Mouse (Mus musculus): ENCODE measurements around the gene Rack1. TPM values are rescaled to one million over a fixed set of nuclear protein-coding genes. Genes with fewer than 3 reads are reported as not detected.
"Not testable (repeated sequence)": the region's sequence is repeated elsewhere in the genome, so short reads cannot be mapped to it uniquely, and the experiment has no call there.

The Rack1 gene
- polyA plus RNA-seq (2015; fragmentation: Nextera tagmentation; extraction: Ambion mirVana) = 404 and 434 TPM in 2 replicates

DNA sequence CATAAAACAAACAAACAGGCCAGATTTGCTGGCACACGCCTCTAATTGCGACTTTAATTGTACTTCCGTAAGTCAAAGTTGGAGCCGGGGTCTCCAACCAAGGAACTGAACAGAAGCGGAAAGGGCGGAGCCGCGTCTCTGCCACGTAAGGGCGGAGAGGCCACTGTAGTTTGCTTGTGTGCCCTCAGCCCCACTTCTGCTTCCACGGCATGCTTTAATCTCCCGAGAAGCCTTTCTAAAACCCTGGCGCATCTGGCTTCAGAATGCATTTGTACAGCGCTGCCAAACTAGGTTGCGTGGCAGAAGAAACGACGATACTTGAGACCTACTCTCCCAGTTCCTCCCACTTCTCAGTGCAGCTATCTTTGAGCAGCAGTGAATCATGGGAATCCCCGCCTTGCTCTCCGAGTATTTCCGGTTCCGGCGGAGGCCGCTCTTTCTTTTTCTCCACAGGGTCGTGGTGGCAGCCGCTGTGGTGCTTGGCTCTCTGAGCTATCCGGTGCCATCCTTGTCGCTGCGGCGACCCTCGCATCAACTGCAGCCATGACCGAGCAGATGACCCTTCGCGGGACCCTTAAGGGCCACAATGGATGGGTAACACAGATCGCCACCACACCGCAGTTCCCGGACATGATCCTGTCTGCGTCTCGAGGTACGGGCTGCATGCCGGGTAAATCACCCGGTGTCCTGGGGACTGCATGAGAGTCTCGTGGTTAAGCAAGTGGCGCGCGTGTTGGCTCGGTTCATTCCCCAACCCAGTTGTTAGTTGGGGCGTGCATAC is at the start of gene Rack1:
Gene Rack1, plus strand, starts transcription at position 412 of the 781 bp plus-strand sequence.
- H3K27ac ChIP-seq (ENCODE audit: low read length) = peak within 1 kb of the TSS; percentile 91
- DNase-seq (ENCODE audit: low spot score) (peak; percentile 97), ATAC-seq (peak; percentile 93)
- TF ChIP-seq CTCF (IDR thresholded peaks at IDR 0.05) = no peak
- peak; percentile 75 for TF ChIP-seq EP300 (IDR thresholded peaks at IDR 0.05)
- WGBS = under 1% methylated on average over 47 of the region's 47 CpGs
- peaks cover 27% of the 10 kb centered on the region; the same call in 1 of the 2 replicates for H3K36me3 ChIP-seq (ENCODE audit: insufficient read depth, low read length)
- peak within 1 kb of the TSS; percentile 86 for H3K9ac ChIP-seq (replicated peaks; ENCODE audit: low read depth)
- H3K4me1 ChIP-seq (ENCODE audit: insufficient read depth, low read depth, low read length) = peaks cover 12% of the 10 kb centered on the region; the same call in 1 of the 2 replicates
- H3K4me3 ChIP-seq (ENCODE audit: low read depth, low read length) = peak within 1 kb of the TSS; percentile 72
- H3K9me3 ChIP-seq (ENCODE audit: low read length) = no peaks in the 10 kb centered on the region
- no peaks in the 10 kb centered on the region for H3K27me3 ChIP-seq (replicated peaks; ENCODE audit: insufficient read depth, low read length)
- H3K4me2 ChIP-seq (replicated peaks; ENCODE audit: low read depth, low read length) = peak within 1 kb of the TSS; percentile 82

DNA sequence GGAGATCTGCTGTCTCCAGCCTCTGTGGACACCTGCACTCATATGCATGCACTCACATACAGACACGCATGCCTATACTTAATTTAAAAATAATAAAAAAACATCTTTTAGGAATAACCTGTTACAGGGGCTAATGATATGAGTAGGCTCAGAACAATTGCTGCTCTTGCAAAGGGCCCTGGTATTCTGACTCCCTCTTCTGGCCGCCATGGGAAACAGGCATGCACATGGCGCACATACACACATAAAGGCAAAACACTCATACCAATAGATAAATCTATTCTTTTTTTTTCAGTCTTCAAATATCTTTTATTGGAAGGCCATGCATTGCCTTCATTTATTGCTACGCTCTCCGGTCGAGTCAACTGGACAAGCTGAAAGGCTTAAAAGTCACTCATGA is 49.7 kb upstream of the Rack1 start:
- Histone ChIP-seq H3K4me2 (replicated peaks; ENCODE audit: low read depth, low read length) (no peak overlapping the region), H3K4me1 (ENCODE audit: insufficient read depth, low read depth, low read length) (no peaks in the 10 kb centered on the region), H3K9ac (replicated peaks; ENCODE audit: low read depth) (no peak overlapping the region), H3K9me3 (ENCODE audit: low read length) (no peaks in the 10 kb centered on the region), H3K36me3 (ENCODE audit: insufficient read depth, low read length) (no peaks in the 10 kb centered on the region), H3K27ac (ENCODE audit: low read length) (no peak overlapping the region), H3K4me3 (ENCODE audit: low read depth, low read length) (no peak overlapping the region), H3K27me3 (replicated peaks; ENCODE audit: insufficient read depth, low read length) (no peaks in the 10 kb centered on the region)
- 88% methylated on average over 6 of the region's 6 CpGs for WGBS
- no peak for TF ChIP-seq EP300 (IDR thresholded peaks at IDR 0.05)
- TF ChIP-seq CTCF (IDR thresholded peaks at IDR 0.05) = no peak
- ATAC-seq (no peak), DNase-seq (ENCODE audit: low spot score) (no peak)

DNA sequence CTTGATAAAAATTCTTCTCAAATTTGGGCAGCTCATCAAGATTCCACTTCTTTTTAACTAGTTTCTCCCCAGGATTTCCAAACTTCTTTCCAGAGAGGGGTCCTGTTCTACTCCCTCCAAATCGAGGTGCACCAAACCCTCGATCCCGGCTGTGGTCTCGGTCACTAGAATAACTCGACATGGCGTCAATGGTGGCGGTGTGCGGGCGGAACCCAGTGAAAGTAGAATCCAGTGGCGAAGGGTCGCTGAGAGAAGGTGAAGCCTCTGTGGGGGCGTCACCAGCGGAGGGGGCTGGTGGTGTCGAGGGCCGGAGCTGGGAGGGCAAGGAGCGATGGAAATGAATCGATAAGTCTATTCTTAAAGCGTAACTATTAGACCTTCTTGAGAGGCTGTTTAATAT is 46.6 kb upstream of the Rack1 start:
- not testable (repeated sequence) for H3K4me3 ChIP-seq (ENCODE audit: low read depth, low read length); H3K4me2 ChIP-seq (replicated peaks; ENCODE audit: low read depth, low read length); DNase-seq (ENCODE audit: low spot score); ATAC-seq; H3K27ac ChIP-seq (ENCODE audit: low read length); H3K9me3 ChIP-seq (ENCODE audit: low read length); H3K9ac ChIP-seq (replicated peaks; ENCODE audit: low read depth); H3K36me3 ChIP-seq (ENCODE audit: insufficient read depth, low read length); H3K4me1 ChIP-seq (ENCODE audit: insufficient read depth, low read depth, low read length); H3K27me3 ChIP-seq (replicated peaks; ENCODE audit: insufficient read depth, low read length)
- WGBS = 90% methylated on average over 18 of the region's 18 CpGs

DNA sequence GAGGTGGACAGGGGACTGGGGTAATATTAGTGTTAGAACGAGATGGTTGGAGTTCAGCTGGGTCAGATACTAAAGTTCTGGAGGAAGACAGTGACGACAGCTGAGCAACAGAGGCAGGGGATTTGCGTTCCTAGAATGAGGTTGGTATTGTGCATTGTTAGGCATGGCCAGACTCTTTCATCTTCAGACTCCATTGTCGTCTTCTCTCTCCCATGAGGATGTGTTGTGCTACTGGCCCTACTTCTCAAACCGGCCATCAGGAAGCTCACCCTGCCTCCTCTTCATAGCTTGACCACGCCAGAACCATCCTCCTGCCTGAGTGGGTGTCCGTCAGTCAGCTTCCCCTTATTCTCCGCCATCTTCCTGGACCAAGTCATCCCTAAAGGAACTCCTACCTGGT is 41.1 kb upstream of the Rack1 start:
- no peak for DNase-seq (ENCODE audit: low spot score)
- Histone ChIP-seq H3K27me3 (replicated peaks; ENCODE audit: insufficient read depth, low read length) (no peaks in the 10 kb centered on the region), H3K27ac (ENCODE audit: low read length) (no peak overlapping the region), H3K9me3 (ENCODE audit: low read length) (no peaks in the 10 kb centered on the region), H3K4me3 (ENCODE audit: low read depth, low read length) (no peak overlapping the region), H3K4me1 (ENCODE audit: insufficient read depth, low read depth, low read length) (no peaks in the 10 kb centered on the region), H3K36me3 (ENCODE audit: insufficient read depth, low read length) (no peaks in the 10 kb centered on the region), H3K4me2 (replicated peaks; ENCODE audit: low read depth, low read length) (no peak overlapping the region), H3K9ac (replicated peaks; ENCODE audit: low read depth) (no peak overlapping the region)
- no peak for ATAC-seq
- TF ChIP-seq EP300 (IDR thresholded peaks at IDR 0.05) (no peak), CTCF (IDR thresholded peaks at IDR 0.05) (no peak)
- 82% methylated on average over 8 of the region's 8 CpGs for WGBS

DNA sequence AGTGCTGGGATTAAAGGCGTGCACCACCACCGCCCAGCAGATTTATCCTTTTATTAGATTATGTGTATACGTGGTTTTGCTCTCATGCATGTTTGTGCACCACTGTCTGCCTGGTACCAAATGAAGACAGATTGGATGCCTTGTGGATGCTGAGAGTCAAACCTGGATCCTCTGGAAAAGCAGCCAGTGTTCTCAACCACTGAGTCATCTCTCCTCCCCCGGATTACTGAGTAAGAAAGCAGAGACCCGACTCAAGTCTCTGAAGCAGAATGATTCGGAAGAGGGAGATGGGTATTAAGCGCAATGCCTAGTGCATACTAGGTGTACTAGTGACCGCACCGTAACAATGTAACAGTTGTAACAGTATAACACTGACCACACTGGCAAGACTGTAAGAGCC is 36.0 kb upstream of the Rack1 start:
- Histone ChIP-seq H3K4me3 (ENCODE audit: low read depth, low read length) (no peak overlapping the region), H3K36me3 (ENCODE audit: insufficient read depth, low read length) (no peaks in the 10 kb centered on the region), H3K27me3 (replicated peaks; ENCODE audit: insufficient read depth, low read length) (no peaks in the 10 kb centered on the region), H3K9me3 (ENCODE audit: low read length) (no peaks in the 10 kb centered on the region), H3K27ac (ENCODE audit: low read length) (no peak overlapping the region), H3K4me2 (replicated peaks; ENCODE audit: low read depth, low read length) (no peak overlapping the region), H3K9ac (replicated peaks; ENCODE audit: low read depth) (no peak overlapping the region), H3K4me1 (ENCODE audit: insufficient read depth, low read depth, low read length) (no peaks in the 10 kb centered on the region)
- TF ChIP-seq EP300 (IDR thresholded peaks at IDR 0.05) = no peak
- no peak for TF ChIP-seq CTCF (IDR thresholded peaks at IDR 0.05)
- 92% methylated on average over 9 of the region's 9 CpGs for WGBS
- DNase-seq (ENCODE audit: low spot score) (no peak), ATAC-seq (no peak)

DNA sequence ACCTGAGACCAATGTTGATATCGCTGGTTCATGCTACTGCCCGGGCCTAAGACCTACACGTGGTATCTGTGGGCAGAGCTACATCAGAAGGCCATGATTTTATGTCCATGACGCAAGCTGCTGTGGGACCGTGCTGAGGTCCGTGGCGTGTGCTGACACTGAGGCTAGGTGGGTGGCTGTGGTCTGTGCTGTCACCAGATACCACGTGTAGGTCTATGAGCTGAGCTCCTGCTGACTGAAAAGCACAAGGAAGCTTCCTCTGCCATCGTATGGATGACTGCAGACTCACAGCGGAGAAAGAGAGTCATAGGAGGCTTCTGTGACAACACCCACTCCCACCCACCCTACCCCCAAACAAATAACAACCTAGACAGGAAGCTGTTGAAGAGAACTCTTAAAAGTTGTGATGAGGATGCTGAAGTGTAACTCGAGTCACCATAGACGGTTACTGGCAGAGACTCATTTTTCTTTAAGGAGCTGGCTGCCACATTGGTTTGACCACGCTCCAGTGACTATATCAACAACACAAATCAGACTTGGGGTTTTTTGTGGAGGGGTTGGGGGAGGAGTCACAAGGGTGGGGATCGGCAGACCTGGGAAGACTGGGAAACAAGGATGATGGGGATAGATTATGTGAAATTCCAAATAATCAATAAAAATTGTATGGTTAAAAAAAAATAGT is 32.8 kb upstream of the Rack1 start:
- H3K4me2 ChIP-seq (replicated peaks; ENCODE audit: low read depth, low read length) = no peak overlapping the region

More for the DNA sequence above, 32.8 kb upstream of the Rack1 start:
- TF ChIP-seq EP300 (IDR thresholded peaks at IDR 0.05) = no peak
- TF ChIP-seq CTCF (IDR thresholded peaks at IDR 0.05) = no peak
- 74% methylated on average over 14 of the region's 14 CpGs for WGBS
- H3K27ac ChIP-seq (ENCODE audit: low read length) = no peak overlapping the region
- H3K27me3 ChIP-seq (replicated peaks; ENCODE audit: insufficient read depth, low read length) = no peaks in the 10 kb centered on the region
- no peak for DNase-seq (ENCODE audit: low spot score)
- H3K4me1 ChIP-seq (ENCODE audit: insufficient read depth, low read depth, low read length) = no peaks in the 10 kb centered on the region
- H3K36me3 ChIP-seq (ENCODE audit: insufficient read depth, low read length) = no peaks in the 10 kb centered on the region
- H3K4me3 ChIP-seq (ENCODE audit: low read depth, low read length) = no peak overlapping the region
- ATAC-seq = no peak
- no peak overlapping the region for H3K9ac ChIP-seq (replicated peaks; ENCODE audit: low read depth)
- H3K9me3 ChIP-seq (ENCODE audit: low read length) = no peaks in the 10 kb centered on the region

Measured in lung, postnatal 0 days (tissue).